Mouse (Mus musculus) ES-Bruce4 (cell line): ENCODE measurements around the gene Gsta2.

ENCODE experiments used
- CTCF ChIP-seq: IDR thresholded peaks from one replicate; pipeline ENCODE4 v1.8.1; 2011; ENCODE audit warnings: low read depth, low read length
- EP300 ChIP-seq: IDR thresholded peaks from 2 replicates; pipeline ENCODE4 v1.6.1; 2011; ENCODE audit warnings: low read depth, low read length; ENCODE audit not compliant: insufficient read depth
- POLR2A ChIP-seq: IDR thresholded peaks from one replicate; pipeline ENCODE4 v1.8.1; 2011; ENCODE audit warnings: low read length; ENCODE audit not compliant: insufficient read depth

DNA sequence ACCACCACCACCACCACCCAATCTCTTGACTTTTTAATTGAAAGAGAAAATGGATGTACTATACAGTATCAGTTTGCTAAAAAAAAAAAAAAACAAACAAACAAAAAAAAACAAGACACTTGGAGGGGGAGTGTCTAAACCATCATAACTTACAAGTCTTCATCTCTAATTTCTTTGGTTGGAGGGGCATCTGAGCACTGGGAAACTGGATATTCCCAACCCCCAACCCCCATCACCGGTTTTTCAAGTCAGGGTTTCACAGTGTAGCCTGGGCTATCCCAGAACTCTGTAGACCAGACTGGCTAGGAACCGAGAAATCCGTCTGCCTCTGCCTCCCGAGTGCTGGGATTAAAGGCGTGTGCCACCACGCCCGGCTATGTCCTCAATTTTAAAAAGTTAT lies 14.2 kb upstream of the Gsta2 start:
- no peak for TF ChIP-seq CTCF
- TF ChIP-seq EP300 = no peak
- no peak for TF ChIP-seq POLR2A
